Mouse (Mus musculus): ENCODE data around the gene Mars2. TPM values are rescaled to one million over a fixed set of nuclear protein-coding genes. Genes with fewer than 3 reads are reported as not detected.

Gene Mars2
- total and polyA plus RNA-seq, 2 experiments = 0.75 to 1.0 TPM

- no peak overlapping the region for H3K4me3 ChIP-seq (ENCODE audit: insufficient read depth, low read depth, low read length)
- WGBS = 83% methylated on average over 4 of the region's 4 CpGs
- no peaks in the 10 kb centered on the region for H3K36me3 ChIP-seq (ENCODE audit: control insufficient read depth, insufficient read depth, low read length)
- no peak overlapping the region for H3K27ac ChIP-seq (replicated peaks; ENCODE audit: insufficient read depth, low read depth, low read length)
- no peaks in the 10 kb centered on the region for H3K27me3 ChIP-seq (ENCODE audit: control insufficient read depth, insufficient read depth, low read length)
- DNase-seq (ENCODE audit: extremely low read depth, low read depth, low spot score) = no peak
- H3K79me2 ChIP-seq (ENCODE audit: control insufficient read depth, insufficient read depth, low read length) = no peaks in the 10 kb centered on the region
- TF ChIP-seq POLR2A (IDR thresholded peaks at IDR 0.05; ENCODE audit: extremely low read depth, insufficient read depth, low read length) = no peak
- no peak for TF ChIP-seq CTCF (IDR thresholded peaks at IDR 0.05; ENCODE audit: low read depth, low read length)
- no peaks in the 10 kb centered on the region for H3K4me1 ChIP-seq (ENCODE audit: control insufficient read depth, insufficient read depth, low read length)
- no peak overlapping the region for H3K9ac ChIP-seq (ENCODE audit: low read depth, low read length)
These were observed 42.0 kb upstream of the Mars2 start for GRCm38 (mm10) chr1:55195021-55195420.

GRCm38 (mm10) chr1:55196327-55197003 is 40.5 kb upstream of the Mars2 start:
- Histone ChIP-seq H3K9ac (ENCODE audit: low read depth, low read length) (no peak overlapping the region), H3K79me2 (ENCODE audit: control insufficient read depth, insufficient read depth, low read length) (no peaks in the 10 kb centered on the region), H3K27ac (replicated peaks; ENCODE audit: insufficient read depth, low read depth, low read length) (no peak overlapping the region), H3K27me3 (ENCODE audit: control insufficient read depth, insufficient read depth, low read length) (no peaks in the 10 kb centered on the region), H3K36me3 (ENCODE audit: control insufficient read depth, insufficient read depth, low read length) (no peaks in the 10 kb centered on the region), H3K4me3 (ENCODE audit: insufficient read depth, low read depth, low read length) (no peak overlapping the region), H3K4me1 (ENCODE audit: control insufficient read depth, insufficient read depth, low read length) (no peaks in the 10 kb centered on the region)
- no peak for TF ChIP-seq CTCF (IDR thresholded peaks at IDR 0.05; ENCODE audit: low read depth, low read length)
- TF ChIP-seq POLR2A (IDR thresholded peaks at IDR 0.05; ENCODE audit: extremely low read depth, insufficient read depth, low read length) = no peak
- DNase-seq (ENCODE audit: extremely low read depth, low read depth, low spot score) = no peak
- 58% methylated on average over 6 of the region's 6 CpGs for WGBS

GRCm38 (mm10) chr1:55198719-55199118 is 38.3 kb upstream of the Mars2 start:
- Histone ChIP-seq H3K36me3 (ENCODE audit: control insufficient read depth, insufficient read depth, low read length) (no peaks in the 10 kb centered on the region), H3K4me1 (ENCODE audit: control insufficient read depth, insufficient read depth, low read length) (no peaks in the 10 kb centered on the region), H3K27ac (replicated peaks; ENCODE audit: insufficient read depth, low read depth, low read length) (no peak overlapping the region), H3K79me2 (ENCODE audit: control insufficient read depth, insufficient read depth, low read length) (no peaks in the 10 kb centered on the region), H3K9ac (ENCODE audit: low read depth, low read length) (no peak overlapping the region), H3K4me3 (ENCODE audit: insufficient read depth, low read depth, low read length) (no peak overlapping the region), H3K27me3 (ENCODE audit: control insufficient read depth, insufficient read depth, low read length) (no peaks in the 10 kb centered on the region)
- no peak for TF ChIP-seq POLR2A (IDR thresholded peaks at IDR 0.05; ENCODE audit: extremely low read depth, insufficient read depth, low read length)
- no peak for TF ChIP-seq CTCF (IDR thresholded peaks at IDR 0.05; ENCODE audit: low read depth, low read length)
- 55% methylated on average over 3 of the region's 3 CpGs for WGBS
- DNase-seq (ENCODE audit: extremely low read depth, low read depth, low spot score) = no peak

GRCm38 (mm10) chr1:55201850-55202752 is 34.9 kb upstream of the Mars2 start:
- no peak overlapping the region for H3K27ac ChIP-seq (replicated peaks; ENCODE audit: insufficient read depth, low read depth, low read length)
- no peaks in the 10 kb centered on the region for H3K79me2 ChIP-seq (ENCODE audit: control insufficient read depth, insufficient read depth, low read length)
- H3K27me3 ChIP-seq (ENCODE audit: control insufficient read depth, insufficient read depth, low read length) = no peaks in the 10 kb centered on the region
- no peak overlapping the region for H3K4me3 ChIP-seq (ENCODE audit: insufficient read depth, low read depth, low read length)
- DNase-seq (ENCODE audit: extremely low read depth, low read depth, low spot score) = no peak
- no peaks in the 10 kb centered on the region for H3K4me1 ChIP-seq (ENCODE audit: control insufficient read depth, insufficient read depth, low read length)
- TF ChIP-seq CTCF (IDR thresholded peaks at IDR 0.05; ENCODE audit: low read depth, low read length) (no peak), POLR2A (IDR thresholded peaks at IDR 0.05; ENCODE audit: extremely low read depth, insufficient read depth, low read length) (no peak)
- WGBS = 81% methylated on average over 18 of the region's 18 CpGs
- H3K9ac ChIP-seq (ENCODE audit: low read depth, low read length) = no peak overlapping the region
- H3K36me3 ChIP-seq (ENCODE audit: control insufficient read depth, insufficient read depth, low read length) = no peaks in the 10 kb centered on the region

GRCm38 (mm10) chr1:55205808-55206327 is 31.1 kb upstream of the Mars2 start:
- H3K27ac ChIP-seq (replicated peaks; ENCODE audit: insufficient read depth, low read depth, low read length) = no peak overlapping the region
- H3K9ac ChIP-seq (ENCODE audit: low read depth, low read length) = no peak overlapping the region
- no peak for DNase-seq (ENCODE audit: extremely low read depth, low read depth, low spot score)
- 85% methylated on average over 5 of the region's 5 CpGs for WGBS
- no peaks in the 10 kb centered on the region for H3K36me3 ChIP-seq (ENCODE audit: control insufficient read depth, insufficient read depth, low read length)
- no peaks in the 10 kb centered on the region for H3K4me1 ChIP-seq (ENCODE audit: control insufficient read depth, insufficient read depth, low read length)
- H3K79me2 ChIP-seq (ENCODE audit: control insufficient read depth, insufficient read depth, low read length) = no peaks in the 10 kb centered on the region
- TF ChIP-seq CTCF (IDR thresholded peaks at IDR 0.05; ENCODE audit: low read depth, low read length) (no peak), POLR2A (IDR thresholded peaks at IDR 0.05; ENCODE audit: extremely low read depth, insufficient read depth, low read length) (no peak)
- H3K4me3 ChIP-seq (ENCODE audit: insufficient read depth, low read depth, low read length) = no peak overlapping the region
- no peaks in the 10 kb centered on the region for H3K27me3 ChIP-seq (ENCODE audit: control insufficient read depth, insufficient read depth, low read length)
